Mouse (Mus musculus) lung, adult 2 months (tissue): ENCODE measurements around the gene Pam.

Source experiments
- CTCF ChIP-seq: fragments of 200-500 bp; IDR thresholded peaks from 2 replicates; pipeline ENCODE4 v1.5.1; 2011; ENCODE audit warnings: mild to moderate bottlenecking, low read length, control low read depth; ENCODE audit not compliant: insufficient read depth
- POLR2A ChIP-seq: fragments of 200-500 bp; IDR thresholded peaks from 2 replicates; pipeline ENCODE4 v1.6.1; 2011; ENCODE audit warnings: low read depth, mild to moderate bottlenecking, control low read depth, low read length, borderline replicate concordance; ENCODE audit errors: extremely low read depth

DNA sequence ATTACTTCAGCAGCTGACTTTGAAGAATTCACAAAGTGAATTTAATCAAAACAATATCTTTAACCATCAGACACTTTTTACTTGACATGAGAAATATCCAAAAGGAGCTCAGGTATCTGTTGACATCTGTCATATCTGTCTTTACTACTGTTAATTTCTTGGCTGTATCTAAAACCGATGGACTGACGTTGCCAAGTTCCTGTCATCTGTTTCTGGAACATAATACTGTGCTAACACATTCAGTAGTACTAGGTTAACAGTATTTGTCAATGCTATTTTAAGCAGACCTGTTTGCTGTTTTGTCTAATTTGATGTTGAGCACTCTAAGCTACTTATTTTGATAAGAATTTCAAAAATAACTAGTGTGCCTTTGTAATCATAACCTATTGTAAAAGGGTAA lies 307.0 kb downstream of the Pam start:
- TF ChIP-seq CTCF = no peak
- TF ChIP-seq POLR2A = no peak
